Mouse (Mus musculus): Measurements from ENCODE around the gene Cyp2c65.
"Not testable (repeated sequence)": the region's sequence is repeated elsewhere in the genome, so short reads cannot be mapped to it uniquely, and the experiment has no call there.

The Cyp2c65 gene

GRCm38 (mm10) chr19:39060719-39061118 lies at the start of gene Cyp2c65:
Gene Cyp2c65, plus strand, starts transcription at chr19:39061015.
- in situ Hi-C loops (cut with MseI, MboI): no loop called here

GRCm38 (mm10) chr19:39057928-39058327 lies 2.9 kb upstream of the Cyp2c65 start:
- in situ Hi-C loops (cut with MseI, MboI): no loop called here

DNA sequence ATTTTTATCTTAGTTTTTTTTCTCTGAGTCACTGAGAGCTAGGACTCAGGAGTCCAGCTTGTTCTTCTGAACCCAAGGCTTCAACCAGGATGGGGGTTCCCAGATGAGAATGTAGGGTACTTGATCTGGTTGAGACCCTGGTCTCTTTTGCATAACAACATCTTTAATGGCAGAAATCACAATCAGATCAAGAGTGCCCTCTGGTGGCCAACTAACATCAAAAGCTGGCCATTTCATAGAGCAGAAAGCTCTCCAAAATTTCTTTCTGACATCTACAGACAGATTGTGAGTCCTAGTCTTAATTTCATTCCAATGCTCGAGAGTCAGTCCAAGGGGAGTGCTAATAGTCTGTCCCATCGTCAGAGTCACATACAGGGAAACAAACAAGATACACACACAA lies 38.0 kb downstream of the Cyp2c65 start:
- in situ Hi-C loops (cut with MseI, MboI): not testable (repeated sequence)

- in situ Hi-C loops (cut with MseI, MboI): no loop called here
Observed at GRCm38 (mm10) chr19:39113644-39114043, 52.8 kb downstream of the Cyp2c65 start, which contains the start of gene Cyp2c66. Gene Cyp2c66, plus strand, starts transcription at chr19:39113898.

Measured in mouse trophoblast stem cell (cell line).